Mouse (Mus musculus): Measurements from ENCODE around the gene Gm14569.

Gm14569 gene

DNA sequence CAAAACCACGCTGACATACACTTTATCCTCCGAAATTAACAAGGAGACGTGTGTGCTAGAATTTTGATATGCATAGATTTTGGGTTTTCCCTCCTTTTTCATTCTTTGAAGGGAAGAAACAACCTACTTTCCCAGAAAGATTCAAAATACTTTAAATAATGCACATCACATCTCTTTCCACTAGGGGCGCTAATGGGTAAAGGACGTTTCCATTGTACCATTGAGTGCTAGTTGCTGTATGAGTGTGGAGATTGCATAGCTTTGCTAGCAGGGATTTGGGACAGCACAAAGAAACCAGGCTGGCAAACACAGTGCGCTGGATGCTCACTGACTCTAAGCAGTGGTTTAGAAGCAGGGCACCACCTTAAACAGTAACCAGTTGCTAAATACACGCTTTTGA lies 3.6 kb downstream of the Gm14569 start:
- Histone ChIP-seq H3K36me3 (ENCODE audit: insufficient read depth, low read length) (no peaks in the 10 kb centered on the region), H3K4me3 (replicated peaks; ENCODE audit: low read length) (no peak overlapping the region), H3K9me3 (ENCODE audit: low read length) (no peaks in the 10 kb centered on the region), H3K4me1 (replicated peaks; ENCODE audit: low read depth, low read length) (no peaks in the 10 kb centered on the region), H3K27me3 (ENCODE audit: insufficient read depth, low read length) (no peaks in the 10 kb centered on the region)
- TF ChIP-seq CTCF (conservative IDR thresholded peaks at IDR 0.05; ENCODE audit: low read length): peak; percentile 55
- no peak for TF ChIP-seq NANOG (IDR thresholded peaks at IDR 0.05; ENCODE audit: borderline replicate concordance, low read length)
- TF ChIP-seq POU5F1 (IDR thresholded peaks at IDR 0.05; ENCODE audit: borderline replicate concordance, low read length): no peak

DNA sequence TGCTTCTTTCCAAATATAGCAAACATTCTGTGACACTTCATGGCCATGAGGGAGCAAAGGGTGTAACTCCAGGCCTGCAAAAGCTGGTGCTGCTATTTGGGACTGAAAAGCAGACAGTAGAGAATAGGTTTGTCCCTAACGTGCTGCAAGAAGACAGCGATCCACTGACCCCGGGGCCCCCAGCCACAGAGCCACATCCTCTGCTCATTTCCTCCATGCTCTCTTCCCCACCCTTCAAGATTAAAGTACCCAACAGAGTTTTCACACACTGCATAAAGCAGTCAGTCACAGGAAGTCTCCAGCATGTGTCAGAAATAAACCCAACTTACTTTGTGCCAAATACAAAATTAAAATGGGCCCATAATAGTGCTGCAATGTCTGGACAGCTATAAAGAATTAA lies 16.8 kb downstream of the Gm14569 start:
- Histone ChIP-seq H3K36me3 (ENCODE audit: insufficient read depth, low read length) (no peaks in the 10 kb centered on the region), H3K4me3 (replicated peaks; ENCODE audit: low read length) (no peak overlapping the region), H3K9me3 (ENCODE audit: low read length) (no peaks in the 10 kb centered on the region), H3K4me1 (replicated peaks; ENCODE audit: low read depth, low read length) (no peaks in the 10 kb centered on the region), H3K27me3 (ENCODE audit: insufficient read depth, low read length) (no peaks in the 10 kb centered on the region)
- TF ChIP-seq CTCF (conservative IDR thresholded peaks at IDR 0.05; ENCODE audit: low read length): no peak
- TF ChIP-seq POU5F1 (IDR thresholded peaks at IDR 0.05; ENCODE audit: borderline replicate concordance, low read length): no peak
- no peak for TF ChIP-seq NANOG (IDR thresholded peaks at IDR 0.05; ENCODE audit: borderline replicate concordance, low read length)

DNA sequence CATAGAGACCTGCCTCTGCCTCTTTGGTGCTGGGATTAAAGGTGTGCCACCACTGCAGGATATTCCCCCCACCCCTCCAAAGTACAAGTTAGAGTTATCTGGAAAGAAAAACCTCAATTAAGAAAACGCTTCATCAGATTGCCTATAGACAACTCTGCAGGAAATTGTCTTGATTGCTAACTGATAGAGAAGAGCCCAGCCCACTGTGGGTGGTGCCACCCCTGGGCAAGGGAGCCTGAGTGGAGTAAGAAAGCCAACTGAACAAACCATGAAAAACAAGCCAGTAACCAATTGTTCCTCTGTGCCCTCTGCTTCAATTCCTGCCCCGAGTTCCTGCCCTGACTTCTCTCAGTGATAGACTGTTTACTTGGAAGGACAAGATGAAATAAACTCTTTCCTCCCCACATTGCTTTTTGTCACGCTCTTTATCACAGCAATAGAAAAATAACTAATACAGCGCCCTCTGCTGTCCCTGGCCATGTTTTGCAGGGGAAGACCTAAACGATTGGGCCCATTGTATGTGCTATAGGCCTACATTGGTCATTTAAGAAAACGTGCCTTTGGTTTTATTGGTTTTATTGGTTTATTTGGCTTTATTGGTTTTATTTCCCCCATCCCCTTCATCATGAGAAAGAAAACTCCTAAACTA lies 17.4 kb downstream of the Gm14569 start:
- no peaks in the 10 kb centered on the region for H3K9me3 ChIP-seq (ENCODE audit: low read length)
- no peaks in the 10 kb centered on the region for H3K27me3 ChIP-seq (ENCODE audit: insufficient read depth, low read length)
- H3K36me3 ChIP-seq (ENCODE audit: insufficient read depth, low read length): no peaks in the 10 kb centered on the region
- H3K4me1 ChIP-seq (replicated peaks; ENCODE audit: low read depth, low read length): no peaks in the 10 kb centered on the region
- H3K4me3 ChIP-seq (replicated peaks; ENCODE audit: low read length): no peak overlapping the region
- TF ChIP-seq CTCF (conservative IDR thresholded peaks at IDR 0.05; ENCODE audit: low read length): peak; percentile 55
- no peak for TF ChIP-seq POU5F1 (IDR thresholded peaks at IDR 0.05; ENCODE audit: borderline replicate concordance, low read length)

DNA sequence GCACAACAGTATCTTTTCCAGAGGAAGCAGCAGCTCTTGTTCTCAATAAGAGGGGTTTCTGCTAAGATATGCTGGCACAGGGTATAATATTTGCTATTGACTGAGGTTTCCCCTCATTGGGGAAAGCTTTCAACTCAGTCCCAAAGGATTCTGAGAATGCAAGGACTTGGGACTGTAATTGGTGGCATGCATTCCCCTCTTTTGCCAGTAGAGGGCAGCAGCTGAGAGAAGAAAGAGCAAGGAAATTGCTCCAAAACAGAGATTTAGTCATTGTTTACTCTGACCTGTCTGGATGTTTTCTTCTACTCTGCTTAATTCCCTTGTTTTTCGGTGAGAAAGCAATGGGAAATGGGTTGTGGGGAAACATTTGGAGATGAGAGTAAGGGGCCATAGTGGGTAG lies 35.6 kb downstream of the Gm14569 start:
- Histone ChIP-seq H3K36me3 (ENCODE audit: insufficient read depth, low read length) (no peaks in the 10 kb centered on the region), H3K9me3 (ENCODE audit: low read length) (no peaks in the 10 kb centered on the region), H3K4me1 (replicated peaks; ENCODE audit: low read depth, low read length) (no peaks in the 10 kb centered on the region), H3K4me3 (replicated peaks; ENCODE audit: low read length) (no peak overlapping the region), H3K27me3 (ENCODE audit: insufficient read depth, low read length) (no peaks in the 10 kb centered on the region)
- TF ChIP-seq NANOG (IDR thresholded peaks at IDR 0.05; ENCODE audit: borderline replicate concordance, low read length): no peak
- peak; percentile 88 for TF ChIP-seq CTCF (conservative IDR thresholded peaks at IDR 0.05; ENCODE audit: low read length)

DNA sequence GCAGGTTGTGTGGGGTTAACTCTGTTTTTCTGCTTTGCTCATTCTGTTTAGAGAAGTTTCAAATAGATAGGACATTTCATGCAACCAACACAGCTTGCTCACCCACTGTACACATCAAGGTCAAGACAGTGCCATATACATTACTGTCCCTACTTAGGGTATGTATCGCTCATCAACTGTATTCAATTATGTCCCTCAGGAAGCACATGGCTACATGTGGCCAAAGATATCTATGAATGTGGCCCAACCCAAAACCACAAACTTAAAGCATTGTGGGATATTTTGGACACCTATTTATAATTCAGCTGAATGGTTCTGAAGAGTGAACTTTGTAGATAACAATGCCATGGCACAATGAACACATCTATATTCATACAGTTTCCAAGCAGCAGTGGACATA lies 53.7 kb downstream of the Gm14569 start:
- TF ChIP-seq NANOG (IDR thresholded peaks at IDR 0.05; ENCODE audit: borderline replicate concordance, low read length): no peak
- no peak for TF ChIP-seq POU5F1 (IDR thresholded peaks at IDR 0.05; ENCODE audit: borderline replicate concordance, low read length)
- TF ChIP-seq CTCF (conservative IDR thresholded peaks at IDR 0.05; ENCODE audit: low read length): no peak
- Histone ChIP-seq H3K9me3 (ENCODE audit: low read length) (no peaks in the 10 kb centered on the region), H3K27me3 (ENCODE audit: insufficient read depth, low read length) (no peaks in the 10 kb centered on the region; the same call in 1 of the 2 replicates), H3K36me3 (ENCODE audit: insufficient read depth, low read length) (no peaks in the 10 kb centered on the region), H3K4me3 (replicated peaks; ENCODE audit: low read length) (no peak overlapping the region), H3K4me1 (replicated peaks; ENCODE audit: low read depth, low read length) (no peaks in the 10 kb centered on the region)

DNA sequence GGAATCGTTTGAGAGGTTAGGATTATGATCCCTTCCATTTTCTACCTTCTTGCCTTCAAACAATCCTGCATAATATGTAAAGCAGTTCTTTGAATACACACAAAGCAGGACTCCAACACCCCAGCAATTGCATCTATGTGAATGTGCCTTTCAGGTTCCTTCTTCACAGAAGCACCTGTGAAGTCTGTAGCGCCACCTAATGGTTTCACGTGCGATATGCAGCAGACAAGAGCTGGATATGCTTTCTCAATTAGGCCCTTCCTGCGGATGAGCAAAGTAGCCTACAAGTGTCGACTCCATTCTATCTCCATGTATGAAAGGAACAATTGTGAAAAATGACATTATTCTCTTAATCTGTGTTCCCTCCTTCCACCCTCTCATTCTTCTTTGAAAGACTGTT lies 56.6 kb downstream of the Gm14569 start:
- no peaks in the 10 kb centered on the region; the same call in 1 of the 2 replicates for H3K27me3 ChIP-seq (ENCODE audit: insufficient read depth, low read length)
- no peaks in the 10 kb centered on the region for H3K9me3 ChIP-seq (ENCODE audit: low read length)
- no peaks in the 10 kb centered on the region for H3K36me3 ChIP-seq (ENCODE audit: insufficient read depth, low read length)
- no peak for TF ChIP-seq NANOG (IDR thresholded peaks at IDR 0.05; ENCODE audit: borderline replicate concordance, low read length)
- peak; percentile 45 for TF ChIP-seq CTCF (conservative IDR thresholded peaks at IDR 0.05; ENCODE audit: low read length)
- no peak for TF ChIP-seq POU5F1 (IDR thresholded peaks at IDR 0.05; ENCODE audit: borderline replicate concordance, low read length)
- no peaks in the 10 kb centered on the region for H3K4me1 ChIP-seq (replicated peaks; ENCODE audit: low read depth, low read length)
- H3K4me3 ChIP-seq (replicated peaks; ENCODE audit: low read length): no peak overlapping the region

DNA sequence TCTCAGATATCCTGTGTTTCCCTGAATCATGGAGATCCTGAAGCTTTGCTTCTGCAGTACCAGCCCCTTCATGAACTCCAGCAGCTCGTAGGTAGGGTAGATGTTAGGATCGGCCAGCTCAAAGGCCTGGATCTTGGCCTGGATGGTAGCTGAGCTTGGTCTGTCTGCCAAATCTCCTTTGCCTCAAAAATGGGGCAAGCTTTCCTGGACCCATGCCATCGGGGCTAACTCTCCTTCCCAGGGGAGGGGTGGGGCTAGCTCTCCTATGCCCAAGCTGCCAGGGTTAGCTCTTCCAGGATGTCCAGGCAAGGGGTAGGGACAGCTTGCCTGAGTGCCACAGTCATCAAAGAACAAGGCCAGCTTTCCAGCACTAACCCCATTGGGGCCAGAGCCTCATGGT lies 72.5 kb downstream of the Gm14569 start:
- Histone ChIP-seq H3K9me3 (ENCODE audit: low read length) (no peaks in the 10 kb centered on the region), H3K4me3 (replicated peaks; ENCODE audit: low read length) (no peak overlapping the region), H3K36me3 (ENCODE audit: insufficient read depth, low read length) (no peaks in the 10 kb centered on the region), H3K4me1 (replicated peaks; ENCODE audit: low read depth, low read length) (no peaks in the 10 kb centered on the region), H3K27me3 (ENCODE audit: insufficient read depth, low read length) (no peaks in the 10 kb centered on the region)
- TF ChIP-seq CTCF (conservative IDR thresholded peaks at IDR 0.05; ENCODE audit: low read length): no peak

DNA sequence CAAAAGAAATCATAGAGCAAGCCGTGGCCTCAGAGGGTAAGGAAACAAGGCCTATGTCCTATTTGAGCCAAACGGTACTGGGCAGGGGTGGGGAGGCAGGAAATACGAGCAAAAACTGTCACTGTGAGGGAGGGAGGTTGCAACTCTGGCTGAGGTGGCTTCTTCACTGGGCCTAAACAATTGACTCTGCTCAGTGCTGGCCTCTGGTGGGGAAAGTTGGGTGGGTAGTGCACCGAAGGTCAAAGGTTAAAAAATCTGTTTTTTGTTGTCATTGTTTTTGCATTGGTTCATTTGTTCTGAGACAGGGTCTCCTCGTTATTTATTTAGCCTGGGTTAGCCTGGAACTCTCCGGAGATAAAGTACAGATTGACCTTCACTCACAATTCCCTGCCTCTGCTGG lies 89.3 kb downstream of the Gm14569 start:
- Histone ChIP-seq H3K9me3 (ENCODE audit: low read length) (no peaks in the 10 kb centered on the region), H3K4me3 (replicated peaks; ENCODE audit: low read length) (no peak overlapping the region), H3K27me3 (ENCODE audit: insufficient read depth, low read length) (no peaks in the 10 kb centered on the region), H3K4me1 (replicated peaks; ENCODE audit: low read depth, low read length) (no peaks in the 10 kb centered on the region), H3K36me3 (ENCODE audit: insufficient read depth, low read length) (no peaks in the 10 kb centered on the region)
- TF ChIP-seq POU5F1 (IDR thresholded peaks at IDR 0.05; ENCODE audit: borderline replicate concordance, low read length) (no peak), NANOG (IDR thresholded peaks at IDR 0.05; ENCODE audit: borderline replicate concordance, low read length) (no peak), CTCF (conservative IDR thresholded peaks at IDR 0.05; ENCODE audit: low read length) (peak; percentile 42)

DNA sequence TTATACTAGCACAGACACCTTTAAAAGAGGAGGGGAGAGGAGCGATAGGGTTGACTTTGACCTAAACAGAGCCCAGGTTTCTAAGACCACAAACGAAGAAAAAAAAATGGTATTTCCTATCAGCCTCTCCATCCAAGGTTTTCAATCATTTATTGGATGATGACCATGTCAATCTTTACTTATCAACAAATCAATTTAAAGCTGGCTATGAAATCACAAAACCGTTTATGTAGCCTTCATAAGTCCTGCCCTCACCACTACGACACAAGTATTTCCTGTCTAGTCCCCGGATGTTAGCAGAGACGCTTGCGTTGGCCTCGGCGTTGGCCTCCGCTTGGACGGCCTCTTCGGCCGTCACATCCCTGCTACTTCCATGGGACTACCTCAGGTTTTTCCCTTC lies 90.7 kb downstream of the Gm14569 start, which contains the start of gene Gm6268:
Gene Gm6268, plus strand, starts transcription at position 301 of the 400 bp plus-strand sequence.
- Histone ChIP-seq H3K36me3 (ENCODE audit: insufficient read depth, low read length) (no peaks in the 10 kb centered on the region), H3K4me3 (replicated peaks; ENCODE audit: low read length) (no peak within 1 kb of the TSS), H3K9me3 (ENCODE audit: low read length) (no peaks in the 10 kb centered on the region), H3K4me1 (replicated peaks; ENCODE audit: low read depth, low read length) (no peaks in the 10 kb centered on the region), H3K27me3 (ENCODE audit: insufficient read depth, low read length) (no peaks in the 10 kb centered on the region)
- TF ChIP-seq CTCF (conservative IDR thresholded peaks at IDR 0.05; ENCODE audit: low read length): no peak
- no peak for TF ChIP-seq NANOG (IDR thresholded peaks at IDR 0.05; ENCODE audit: borderline replicate concordance, low read length)
- no peak for TF ChIP-seq POU5F1 (IDR thresholded peaks at IDR 0.05; ENCODE audit: borderline replicate concordance, low read length)
